Mouse (Mus musculus) embryonic fibroblast, embryonic 13.5 days (primary cell): ENCODE results near the gene Abcd3.

Experiments
- CTCF ChIP-seq: IDR thresholded peaks from 2 replicates; pipeline ENCODE4 v1.5.1; 2011; ENCODE audit warnings: mild to moderate bottlenecking, control low read depth, low read length, moderate library complexity, borderline replicate concordance; ENCODE audit not compliant: insufficient read depth
- POLR2A ChIP-seq: IDR thresholded peaks from 2 replicates; pipeline ENCODE4 v1.6.1; 2011; ENCODE audit warnings: low read depth, mild to moderate bottlenecking, control low read depth, low read length, moderate library complexity

- no peak for TF ChIP-seq CTCF
- no peak for TF ChIP-seq POLR2A
Observed at GRCm38 (mm10) chr3:121844658-121845057, 29.6 kb upstream of the Abcd3 start.
